Mouse (Mus musculus) layer of hippocampus, adult 9-10 months (tissue): ENCODE measurements at regions not wholly inside any gene's neighbourhood (a gene's known extent, or its start where the extent isn't known, plus 50 kb on each side); places are given as distances from the start of the nearest gene placed in this dataset.

ENCODE experiments used
- DNase-seq: peaks from one replicate; pipeline ENCODE4 v3.0.0; 2022; ENCODE audit warnings: low spot score

DNA sequence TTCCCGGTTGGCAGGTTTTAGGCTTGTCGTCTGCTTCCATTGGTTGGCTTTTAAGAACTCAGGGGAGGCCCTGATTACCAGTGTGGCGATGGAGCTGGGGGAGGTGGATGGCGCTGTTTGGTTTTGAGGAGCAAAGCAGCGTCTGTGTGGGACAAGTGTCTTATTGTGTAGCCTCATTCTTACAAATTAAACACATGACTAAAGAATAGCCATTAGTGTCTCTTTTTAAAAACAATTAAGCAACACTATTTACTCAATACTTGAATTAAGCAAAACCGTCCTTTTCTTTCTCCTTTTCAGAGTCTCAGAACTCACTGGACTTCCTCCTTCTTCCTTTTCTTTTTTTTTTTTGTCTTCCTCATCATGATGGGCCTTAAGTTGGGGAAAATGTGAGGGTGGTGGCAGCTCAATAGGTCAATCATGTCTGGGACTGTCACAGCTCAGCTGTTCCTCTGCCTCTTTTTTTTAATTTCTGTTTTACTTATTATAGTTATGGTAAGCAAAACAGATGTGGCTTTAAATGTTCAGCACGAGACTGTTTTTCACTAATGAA lies 89.1 kb downstream of the Kcnrg start:
- DNase-seq = no peak

DNA sequence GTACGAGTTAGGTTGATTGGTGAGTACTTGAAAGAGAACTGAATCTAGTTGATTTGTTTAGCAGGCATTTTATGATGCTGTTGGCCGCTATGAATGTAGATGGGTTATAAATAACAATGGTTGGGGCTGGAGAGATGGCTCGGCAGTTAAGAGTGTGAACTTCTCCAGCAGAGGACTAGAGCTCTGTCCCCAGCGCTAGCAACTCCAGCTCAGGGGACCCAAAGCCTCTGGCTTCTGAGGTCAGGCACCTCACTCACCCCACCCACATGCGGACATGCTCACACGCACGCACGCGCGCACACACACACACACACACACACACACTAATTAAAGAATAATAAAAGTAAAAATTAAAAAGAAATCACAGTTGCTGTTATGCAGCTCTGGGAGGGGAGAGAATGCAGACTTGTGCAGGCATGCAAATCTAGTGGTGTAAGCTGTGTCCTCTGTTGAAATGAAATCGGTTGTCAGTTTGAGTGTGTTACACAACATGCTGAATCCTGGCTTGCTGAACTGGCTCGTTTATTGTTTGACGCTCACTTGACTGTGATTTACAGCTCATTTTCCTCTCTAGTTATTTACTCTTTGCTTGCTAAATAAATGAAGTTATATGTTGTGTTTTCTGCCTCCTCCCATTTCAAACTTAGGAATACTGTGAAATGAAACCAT lies 89.8 kb downstream of the Kcnrg start:
- DNase-seq = no peak

DNA sequence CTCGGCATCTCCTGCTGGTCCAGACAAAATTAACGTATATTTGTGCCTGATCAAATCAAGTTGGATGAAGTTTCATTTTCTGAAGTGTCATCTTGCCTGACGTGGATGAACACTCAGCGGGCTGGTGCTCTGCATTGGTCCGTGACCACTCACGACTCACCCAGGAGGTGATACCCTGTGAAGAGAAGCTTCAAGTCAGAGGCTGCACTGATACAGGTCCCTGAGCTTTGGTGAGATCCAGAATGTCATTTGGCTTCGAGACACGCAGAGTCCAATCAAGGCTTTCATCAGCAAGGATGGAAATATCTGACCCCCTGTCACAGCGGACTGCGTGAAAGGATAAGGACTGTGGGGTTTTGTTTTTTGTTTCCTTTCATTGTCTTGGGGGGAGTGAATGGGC lies 90.4 kb downstream of the Kcnrg start:
- DNase-seq = no peak

DNA sequence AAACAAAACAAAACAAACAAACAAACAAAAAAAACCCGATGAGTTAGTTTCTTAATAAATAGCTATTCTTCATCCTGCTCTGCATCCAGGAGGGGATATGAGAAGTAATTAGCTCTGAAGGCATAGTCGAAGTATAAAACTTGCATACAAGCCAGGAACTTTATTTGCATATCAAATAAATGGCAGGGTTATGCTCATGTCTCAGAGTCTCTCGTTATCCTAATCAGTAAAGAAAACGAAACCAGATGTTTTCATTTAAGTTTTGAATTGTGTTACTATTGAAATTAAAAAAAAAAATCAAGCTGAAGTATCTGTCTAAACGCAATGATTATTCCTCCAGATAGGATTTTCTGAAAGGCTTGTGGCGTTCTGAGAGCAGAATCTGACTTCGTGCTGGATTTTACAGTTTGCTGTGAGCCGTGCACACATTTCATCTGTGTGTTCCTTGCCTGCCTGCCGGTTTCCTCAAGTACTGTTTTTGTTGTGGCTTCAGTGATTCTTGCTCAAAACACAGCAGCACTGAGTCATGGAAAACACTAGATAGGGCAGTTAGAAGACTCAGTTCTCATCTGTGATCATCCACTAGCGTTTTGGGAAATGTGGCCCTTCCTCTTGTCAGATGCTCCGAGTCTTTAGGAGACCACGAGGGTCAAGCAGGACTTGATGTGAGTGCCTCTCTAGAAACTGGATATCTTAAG lies 91.2 kb downstream of the Kcnrg start:
- DNase-seq = no peak

DNA sequence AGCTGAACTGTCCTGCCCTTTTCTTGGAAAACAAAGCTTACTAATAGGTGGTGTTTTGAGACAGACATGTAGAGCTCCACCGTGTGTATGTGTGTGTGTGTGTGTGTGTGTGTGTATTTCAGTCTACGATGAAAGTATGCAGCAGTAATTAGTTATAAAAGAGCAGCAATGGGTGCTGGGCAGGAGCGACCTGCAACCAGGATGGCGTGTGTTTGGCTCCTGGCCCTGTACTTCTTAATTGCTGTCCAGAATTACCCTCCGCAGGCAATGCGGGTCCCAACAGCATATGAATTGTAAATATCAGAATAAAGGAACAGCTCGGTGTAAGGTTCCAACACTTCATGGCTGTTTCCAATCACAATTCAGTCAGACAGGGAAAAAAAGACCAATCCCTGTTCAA lies 92.4 kb downstream of the Kcnrg start:
- DNase-seq = no peak

DNA sequence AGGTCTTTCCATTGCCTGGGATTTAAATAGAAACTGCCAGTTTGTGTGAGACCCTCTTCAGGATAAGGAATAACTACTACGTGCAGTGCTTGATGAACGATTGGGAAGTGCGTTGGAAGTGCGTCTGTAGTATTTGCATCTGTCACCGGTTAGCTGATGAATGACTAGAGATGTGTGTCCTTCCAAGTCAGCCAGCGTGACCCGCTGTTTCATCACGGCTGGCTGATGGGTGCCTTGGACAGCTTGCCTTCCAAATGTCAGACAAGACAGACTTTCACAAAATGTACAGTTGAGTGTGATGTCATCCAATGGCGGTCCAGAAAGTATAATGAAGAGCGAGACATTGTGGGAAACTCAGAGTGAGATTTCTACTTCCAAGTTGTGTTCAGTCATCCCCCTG lies 93.9 kb downstream of the Kcnrg start:
- no peak for DNase-seq

DNA sequence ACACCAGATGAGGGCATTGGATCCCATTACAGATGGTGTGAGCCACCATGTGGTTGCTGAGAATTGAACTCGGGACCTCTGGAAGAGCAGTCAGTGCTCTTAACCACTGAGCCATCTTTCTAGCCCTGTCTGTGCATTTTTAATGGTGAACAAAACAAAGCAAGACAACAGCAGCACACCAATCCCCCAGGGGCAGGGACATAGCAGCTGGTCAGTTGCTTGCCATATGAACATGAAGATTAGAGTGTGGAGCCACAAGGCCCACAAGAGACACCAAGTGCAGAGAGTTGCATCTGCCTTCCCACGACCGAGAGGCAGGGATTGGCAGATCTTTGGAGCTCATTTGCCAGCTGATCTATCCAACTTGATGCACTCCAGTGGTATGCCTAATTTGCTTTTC lies 96.7 kb downstream of the Kcnrg start:
- no peak for DNase-seq

DNA sequence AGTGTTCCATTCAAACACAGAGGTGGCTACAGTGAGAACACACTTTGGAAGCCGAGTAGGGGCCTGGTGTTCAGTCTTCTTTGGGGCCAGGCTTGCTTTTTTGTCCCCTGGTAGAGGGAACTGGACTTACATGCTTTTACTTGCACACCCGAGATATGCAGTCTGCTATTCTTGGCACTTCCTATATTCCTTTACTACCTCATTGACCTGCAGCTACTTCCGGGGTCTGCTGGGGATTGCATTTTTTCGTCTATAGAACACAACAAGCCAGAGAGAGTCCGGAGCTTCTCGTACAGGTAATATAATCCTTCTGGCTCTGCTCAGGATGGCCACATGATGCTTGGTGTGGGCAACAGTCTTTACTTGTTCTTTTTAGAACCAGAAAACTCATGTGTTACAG lies 99.7 kb downstream of the Kcnrg start:
- no peak for DNase-seq

DNA sequence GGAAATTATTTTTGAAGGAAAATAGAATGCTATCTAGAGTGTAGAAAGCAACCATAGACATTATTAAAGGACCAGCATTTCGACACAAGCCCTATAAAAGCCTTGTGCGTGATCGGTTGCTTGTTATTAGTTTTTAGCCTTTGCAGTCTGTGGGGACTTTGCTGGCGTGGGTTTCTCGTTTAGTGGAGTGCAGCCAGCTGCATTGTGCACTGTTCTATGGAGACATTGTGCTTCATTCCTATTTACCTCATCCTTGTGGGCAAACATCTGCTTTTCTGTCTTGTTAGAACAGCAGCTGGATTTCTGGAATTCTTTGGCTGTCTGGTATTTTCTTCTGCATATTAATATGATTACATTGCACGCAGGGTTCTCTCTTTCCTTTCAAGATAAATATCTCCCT lies 101.1 kb downstream of the Kcnrg start:
- DNase-seq = no peak

DNA sequence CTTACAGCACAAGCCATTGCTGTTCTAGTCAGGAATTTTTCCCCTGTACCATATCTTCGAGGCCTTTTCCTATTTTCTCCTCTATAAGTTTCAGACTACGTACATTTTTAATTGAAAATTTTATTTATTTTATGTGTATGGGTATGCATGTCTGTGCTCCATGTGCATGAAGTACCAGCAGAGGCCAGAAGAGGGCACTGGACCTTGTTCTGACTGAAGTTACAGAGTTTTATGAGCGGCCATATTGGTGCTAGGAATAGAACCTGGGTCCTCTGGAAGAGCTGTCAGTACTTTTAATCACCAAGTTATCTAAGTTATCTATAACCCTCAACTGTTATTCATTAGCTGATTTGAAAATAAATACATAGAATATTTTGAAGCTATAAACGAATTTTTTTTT lies 108.5 kb downstream of the Kcnrg start:
- DNase-seq = no peak

DNA sequence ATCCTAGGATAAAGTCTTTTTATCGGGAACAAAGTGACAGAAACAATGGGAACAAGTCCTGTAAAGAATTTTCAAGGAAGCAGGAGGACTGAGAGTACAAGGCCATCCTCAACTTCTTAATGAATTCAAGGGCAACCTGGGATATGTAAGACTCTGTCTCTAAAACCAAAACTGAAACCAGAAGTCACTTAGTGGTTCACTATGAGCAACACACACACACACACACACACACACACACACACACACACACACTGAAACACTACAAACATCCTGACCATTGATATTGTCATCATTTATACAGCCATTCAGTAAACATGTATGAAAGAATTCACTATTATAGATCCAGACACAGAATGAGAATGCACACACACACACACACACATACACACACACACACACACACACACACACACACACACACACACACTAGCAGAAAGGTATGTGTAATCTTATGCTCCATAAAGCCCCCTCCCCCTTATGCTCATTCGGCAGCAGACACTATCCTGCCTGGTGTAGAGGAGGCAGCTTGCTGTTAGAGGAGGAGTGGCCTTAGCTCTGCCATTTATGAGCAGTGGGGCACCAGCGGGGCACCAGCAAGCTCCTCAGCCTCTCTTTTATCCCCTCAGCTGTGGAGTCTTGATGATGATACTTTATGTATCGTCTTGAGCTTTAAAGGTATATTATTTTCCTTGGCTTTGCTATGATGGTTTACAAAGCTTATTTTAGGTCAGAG lies 111.3 kb downstream of the Kcnrg start:
- DNase-seq = no peak

DNA sequence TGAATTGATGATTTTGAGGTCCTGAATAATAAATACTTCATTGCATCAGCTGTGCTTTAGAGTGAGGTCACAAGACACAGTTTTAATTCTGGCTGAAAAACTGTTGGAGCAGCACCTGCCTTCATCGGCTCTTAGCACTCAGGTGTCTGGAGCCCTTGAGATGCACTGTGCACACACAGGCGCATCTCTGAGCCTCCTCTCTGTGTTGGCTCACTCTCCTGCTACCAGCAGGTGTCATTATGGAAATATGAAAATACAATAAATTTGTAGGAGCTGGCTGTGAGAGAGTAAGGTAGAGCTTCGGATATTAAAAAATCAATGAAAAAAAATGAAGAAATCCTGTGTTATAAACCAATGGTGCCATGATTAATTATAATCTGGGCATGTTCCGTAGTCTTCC lies 114.0 kb downstream of the Kcnrg start:
- DNase-seq = no peak

DNA sequence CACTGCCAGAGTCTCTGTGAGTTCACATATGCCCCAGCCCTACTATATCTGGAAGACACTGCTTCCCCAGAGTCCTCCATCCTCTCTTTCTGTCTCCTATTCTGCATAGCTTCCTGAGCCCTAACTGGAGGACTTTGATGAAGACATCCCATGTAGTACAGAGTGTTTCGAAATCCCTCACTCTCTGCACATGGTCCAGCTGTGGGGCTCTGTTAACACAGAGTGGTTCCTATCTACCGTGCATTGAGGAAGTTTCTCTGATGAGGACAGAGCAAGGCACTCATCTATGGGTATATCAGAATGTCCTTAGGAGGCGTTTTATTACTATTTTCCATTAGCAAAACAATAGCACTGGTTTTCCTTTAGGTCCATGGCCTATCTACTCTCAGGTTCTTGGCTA lies 117.7 kb downstream of the Kcnrg start:
- no peak for DNase-seq

DNA sequence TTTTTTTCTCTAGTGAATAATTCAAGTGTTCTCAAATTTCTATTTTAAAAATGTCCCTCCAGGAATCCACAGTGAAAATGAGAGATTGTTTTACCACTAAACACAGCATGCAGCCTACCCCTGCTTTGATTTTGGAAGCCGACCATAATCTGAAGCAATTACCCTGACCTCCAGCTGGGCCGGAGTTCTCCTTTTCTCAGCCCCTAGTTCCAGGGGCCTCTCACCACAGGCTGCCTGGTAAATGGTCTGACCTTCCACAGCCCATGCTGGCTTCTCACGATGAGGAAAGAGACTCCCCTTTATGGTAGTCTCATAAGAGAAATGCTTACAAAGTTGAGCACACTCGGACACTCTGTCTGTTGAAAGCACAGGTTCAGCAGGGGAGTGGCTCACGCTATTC lies 121.3 kb downstream of the Kcnrg start:
- DNase-seq = no peak

DNA sequence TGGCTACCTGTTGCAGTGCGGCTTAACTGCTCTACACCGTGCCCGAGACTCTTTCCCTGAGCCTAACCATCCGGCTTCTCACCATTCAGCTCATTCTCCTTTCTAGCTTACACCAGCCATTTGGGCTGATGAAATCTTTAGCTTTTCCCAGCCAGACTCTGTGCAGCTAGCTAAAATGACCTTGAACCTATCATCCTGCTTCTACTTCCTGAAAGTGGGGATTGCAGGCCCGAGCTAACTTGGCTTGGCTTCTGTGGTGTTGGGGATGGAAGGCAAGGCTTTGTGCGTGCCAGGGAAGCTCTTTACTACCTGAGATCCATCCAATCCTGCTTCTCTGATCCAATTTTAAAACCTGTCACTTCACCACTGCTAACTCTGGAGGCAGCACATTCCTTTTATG lies 128.3 kb downstream of the Kcnrg start:
- DNase-seq = no peak

DNA sequence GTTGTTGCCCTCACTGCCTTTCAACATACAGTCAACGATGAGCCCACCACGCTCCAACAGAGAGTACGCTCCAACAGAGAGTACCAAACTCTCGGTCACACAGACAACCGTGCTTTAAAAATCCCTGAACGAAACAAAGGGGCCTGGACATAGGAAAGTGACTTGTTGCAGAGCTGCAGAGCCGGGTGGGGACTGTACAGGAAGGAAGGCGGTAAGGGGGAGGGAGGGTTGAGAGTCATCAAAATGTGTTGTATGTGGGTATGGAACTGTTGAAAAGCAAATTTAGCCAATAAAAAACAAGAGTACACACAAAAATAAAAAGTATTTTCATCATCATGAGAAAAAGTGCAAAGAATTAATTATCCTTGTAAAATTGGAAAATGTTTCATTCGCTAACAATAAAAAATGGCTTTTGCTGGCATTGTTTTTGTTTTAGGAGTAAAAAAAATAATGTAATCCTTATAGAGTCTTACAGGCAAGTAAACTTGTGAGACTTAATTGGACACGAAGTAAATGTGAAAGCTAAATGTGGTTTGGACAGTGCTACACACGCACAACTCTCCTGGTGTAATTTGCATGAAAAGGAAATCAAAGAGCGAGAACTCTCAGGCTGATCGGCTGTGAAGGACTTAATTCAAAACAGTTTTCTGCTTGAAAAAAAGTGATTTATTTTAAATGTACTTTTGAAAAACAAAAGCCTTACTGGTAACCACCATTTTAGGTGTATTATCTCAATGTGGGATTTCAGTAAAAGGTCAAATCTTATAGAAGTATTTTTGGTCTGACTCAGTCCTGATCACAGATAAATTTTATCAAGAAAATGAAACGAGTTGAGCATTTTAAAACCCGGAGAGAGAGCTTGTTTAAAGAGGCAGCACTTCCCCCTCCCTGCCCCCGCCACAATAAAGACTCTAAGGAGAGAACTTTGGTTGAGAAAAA lies 129.4 kb downstream of the Kcnrg start:
- DNase-seq = no peak

DNA sequence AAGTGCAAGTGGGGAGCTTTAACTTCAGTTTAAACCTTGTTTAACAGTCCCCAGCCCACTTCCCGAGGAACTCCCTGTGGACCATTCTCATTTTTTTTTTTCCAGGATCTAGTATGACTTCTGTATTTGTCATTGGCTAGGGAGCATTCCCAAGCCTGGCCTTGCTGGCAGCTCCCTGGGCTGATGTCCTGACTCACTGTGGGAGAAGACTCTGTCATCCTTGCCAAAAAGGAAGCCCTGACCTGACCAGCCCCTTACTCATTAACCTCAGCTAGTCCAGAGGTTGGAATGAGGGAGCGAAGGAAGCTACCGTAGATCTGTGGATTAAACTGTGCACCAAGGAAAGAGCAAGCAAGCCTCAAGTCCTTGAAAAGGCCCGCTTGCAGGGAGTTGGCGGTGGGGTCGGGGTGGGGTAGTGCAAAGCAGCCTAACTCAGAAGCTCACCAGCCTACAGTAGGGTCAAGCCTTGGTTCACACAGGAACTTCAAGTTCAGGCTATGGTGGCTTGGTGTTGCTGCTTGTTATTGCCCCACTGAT lies 130.3 kb downstream of the Kcnrg start:
- no peak for DNase-seq

DNA sequence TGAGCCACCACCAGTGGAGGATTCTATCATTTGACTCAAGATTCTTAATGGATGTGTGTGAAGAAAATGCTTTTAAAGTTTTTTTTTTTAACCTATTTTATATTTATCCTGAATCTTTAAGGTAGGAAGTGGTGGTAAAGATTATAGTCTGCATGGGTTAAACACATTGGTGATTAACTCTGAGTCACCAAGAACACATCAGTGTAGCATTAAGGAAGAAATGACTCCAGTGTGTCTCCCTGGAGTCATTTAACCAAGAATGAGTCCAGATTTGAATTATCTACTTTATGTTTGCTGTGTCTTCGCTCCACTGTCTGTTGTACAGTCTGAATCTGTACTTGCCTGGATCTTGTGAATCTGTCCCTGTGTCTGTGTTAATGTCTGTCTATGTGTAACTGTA lies 132.2 kb downstream of the Kcnrg start:
- DNase-seq = no peak

DNA sequence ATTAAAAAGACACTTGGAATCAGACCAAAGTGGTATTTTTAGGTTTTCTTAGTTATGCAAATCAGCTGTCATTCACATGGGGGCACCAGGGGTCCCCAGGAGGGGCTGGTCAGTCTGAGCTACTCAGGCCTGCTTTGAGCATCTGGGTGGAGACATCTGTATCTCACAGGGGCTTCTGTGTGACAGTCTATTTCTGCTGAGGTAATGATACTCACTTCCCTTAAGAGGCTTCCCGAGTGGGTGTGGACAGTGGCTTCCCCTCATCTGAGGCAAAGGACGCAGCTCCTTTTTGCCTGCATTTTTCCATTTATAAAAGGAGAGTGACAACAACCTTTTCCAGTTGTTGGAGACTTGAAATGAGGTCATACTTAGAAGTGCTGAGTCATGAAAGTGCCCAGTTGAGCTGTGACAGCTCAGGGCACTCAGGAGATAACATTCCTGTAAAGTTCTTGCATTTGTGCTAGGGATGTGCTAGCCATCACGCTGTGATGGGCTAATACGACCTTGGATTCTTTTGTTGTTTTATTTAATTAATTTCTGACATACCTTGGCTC lies 136.7 kb downstream of the Kcnrg start:
- DNase-seq = no peak

DNA sequence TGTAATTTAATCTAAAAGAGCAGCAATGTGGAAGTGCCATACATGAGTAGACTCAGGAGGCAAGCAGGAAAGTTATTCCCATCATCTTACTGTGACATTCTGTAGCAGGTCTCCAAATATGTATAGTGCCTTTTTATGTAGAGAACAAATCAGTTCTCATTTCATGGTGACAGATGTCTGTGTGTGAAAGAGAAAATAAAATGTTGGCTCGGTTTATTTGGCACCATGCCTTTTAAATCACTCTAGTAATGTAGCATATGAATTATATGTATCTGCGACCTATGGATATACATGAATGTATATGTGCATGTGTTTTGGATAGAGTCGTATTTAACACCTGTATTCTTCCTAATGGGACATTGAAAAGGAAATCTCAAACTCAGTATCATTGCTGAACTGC lies 146.2 kb downstream of the Kcnrg start:
- no peak for DNase-seq

DNA sequence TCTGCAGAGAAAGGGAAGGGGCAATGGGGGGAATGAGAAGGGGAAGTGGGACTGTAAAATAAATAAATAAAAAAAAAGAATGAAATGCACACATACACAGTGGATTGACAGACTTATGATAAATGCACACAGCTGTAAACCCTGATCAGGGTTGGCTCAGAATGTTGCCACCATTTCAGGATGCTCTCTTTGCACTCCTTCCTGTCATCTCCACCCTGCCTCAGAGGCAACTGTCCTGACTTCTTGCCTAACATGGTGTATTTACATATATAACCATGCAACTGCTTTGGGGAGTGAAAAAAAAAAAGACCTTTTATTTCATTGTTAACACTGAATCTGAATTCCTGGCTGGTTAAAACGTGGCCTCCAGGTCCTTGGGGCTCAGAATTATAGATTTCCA lies 149.4 kb downstream of the Kcnrg start:
- no peak for DNase-seq
